10 mouse cellular contexts compared by ENCODE assay signal in the genomic region with DNA sequence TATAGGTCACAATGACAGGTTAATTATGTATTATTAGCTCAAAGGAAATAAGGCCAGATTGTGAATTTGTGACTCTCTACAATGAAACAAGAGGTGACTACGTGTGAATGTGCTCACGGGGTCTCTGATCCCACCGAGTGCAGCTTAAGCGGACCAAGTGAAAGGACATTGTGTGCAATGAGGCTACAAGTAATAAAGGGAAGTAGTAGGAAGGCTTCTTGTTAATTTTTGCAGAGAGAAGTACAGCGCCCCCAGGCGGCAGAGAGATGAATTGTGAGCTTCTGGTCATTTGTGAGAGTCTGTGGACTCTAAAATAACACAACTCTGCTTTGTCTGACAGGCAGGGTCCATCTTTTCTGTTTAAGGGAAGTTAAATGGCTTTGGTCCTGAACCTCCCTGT.
DNase-seq lines count a peak whose midpoint lies in the region; ATAC-seq lines count a peak whose summit lies in the region.
"Had no signal": no experiment of that assay in that cellular context is flagged by ENCODE, and none has a peak within 500 bp of the region (broad histone marks: within the 10 kb centered on the region; RNA-seq: fewer than 3 reads in every experiment).

No protein-coding gene starts in this region.

- H3K4me2 ChIP-seq in midbrain, embryonic 13.5 days (replicated peaks), result no peak overlapping the region
- H3K4me2 ChIP-seq in midbrain, embryonic 11.5 days, result no peak overlapping the region
- H3K4me2 ChIP-seq: heart, embryonic 13.5 days had no signal

- H3K27me3 ChIP-seq in midbrain, embryonic 13.5 days, result no peaks in the 10 kb centered on the region
- no peaks in the 10 kb centered on the region for H3K27me3 ChIP-seq in midbrain, embryonic 11.5 days (ENCODE audit: control insufficient read depth, insufficient read depth, low read length)
- H3K27me3 ChIP-seq: heart, embryonic 13.5 days; megakaryocyte, embryonic 14.5 days had no signal

- peak; percentile 31 to 39 for DNase-seq in frontal cortex, postnatal 10 days (ENCODE audit: low spot score in 2 of 2)
- no peak for DNase-seq in midbrain, embryonic 11.5 days (ENCODE audit: low spot score, missing footprints)
- peak; percentile 16 for DNase-seq in c-Kit-positive CD71-positive TER-119-positive erythroid progenitor cells, embryonic 14.5 days (ENCODE audit: low spot score)
- DNase-seq in lung, postnatal 36 days, result peak; percentile 42
- no peak for DNase-seq in Muller cell, postnatal 12 days (ENCODE audit: inconsistent ontology term)

- no peak overlapping the region for H3K4me3 ChIP-seq in midbrain, embryonic 13.5 days (replicated peaks)
- no peak overlapping the region for H3K4me3 ChIP-seq in midbrain, embryonic 11.5 days (ENCODE audit: low read depth, low read length)
- H3K4me3 ChIP-seq: heart, embryonic 13.5 days; megakaryocyte, embryonic 14.5 days had no signal

- H3K9ac ChIP-seq in midbrain, embryonic 13.5 days (replicated peaks), result no peak overlapping the region
- H3K9ac ChIP-seq in midbrain, embryonic 11.5 days (ENCODE audit: low read length), result no peak overlapping the region
- H3K9ac ChIP-seq: heart, embryonic 13.5 days had no signal

- 0 out of 2 replicates have a peak overlapping the region, but pooled peaks have one; percentile 11 for H3K27ac ChIP-seq in midbrain, embryonic 13.5 days
- H3K27ac ChIP-seq in midbrain, embryonic 11.5 days (ENCODE audit: low read depth, low read length), result no peak overlapping the region
- H3K27ac ChIP-seq: heart, embryonic 13.5 days had no signal

- peaks cover 14% of the 10 kb centered on the region for H3K4me1 ChIP-seq in midbrain, embryonic 13.5 days (replicated peaks)
- no peaks in the 10 kb centered on the region; the same call in 1 of the 2 replicates for H3K4me1 ChIP-seq in midbrain, embryonic 11.5 days (ENCODE audit: control insufficient read depth, insufficient read depth, low read length)
- H3K4me1 ChIP-seq: heart, embryonic 13.5 days had no signal

- no peak for ATAC-seq in frontal cortex, adult (ENCODE audit: low TSS enrichment)
- ATAC-seq in midbrain, embryonic 13.5 days, result no peak
- ATAC-seq in midbrain, embryonic 11.5 days (ENCODE audit: low FRiP score), result no peak
- ATAC-seq in granulocyte monocyte progenitor cell, adult 5-6 weeks (replicated peaks; ENCODE audit: poor library complexity, severe bottlenecking), result peak; percentile 72

- H3K36me3 ChIP-seq in midbrain, embryonic 13.5 days, result no peaks in the 10 kb centered on the region
- no peaks in the 10 kb centered on the region for H3K36me3 ChIP-seq in midbrain, embryonic 11.5 days (ENCODE audit: control insufficient read depth, insufficient read depth, low read length)
- H3K36me3 ChIP-seq: heart, embryonic 13.5 days had no signal

- H3K9me3 ChIP-seq in midbrain, embryonic 13.5 days, result no peaks in the 10 kb centered on the region
- H3K9me3 ChIP-seq in midbrain, embryonic 11.5 days (ENCODE audit: control insufficient read depth, low read length), result no peaks in the 10 kb centered on the region
- H3K9me3 ChIP-seq: heart, embryonic 13.5 days; megakaryocyte, embryonic 14.5 days had no signal

- WGBS in midbrain, embryonic 13.5 days, result 37% methylated on average over 6 of the region's 6 CpGs
- 58% methylated on average over 6 of the region's 6 CpGs for WGBS in midbrain, embryonic 11.5 days

Comparison
In these comparisons a context has a peak if more than half of its experiments do, and no peak if none do; other contexts are left out.
1. DNase-seq: peak in frontal cortex, postnatal 10 days (2 of 2), c-Kit-positive CD71-positive TER-119-positive erythroid progenitor cells, embryonic 14.5 days (single experiment) and lung, postnatal 36 days (single experiment); none in midbrain, embryonic 11.5 days (single experiment) and Muller cell, postnatal 12 days (single experiment).